Mouse (Mus musculus): ENCODE results near the gene Prkn.

DNA sequence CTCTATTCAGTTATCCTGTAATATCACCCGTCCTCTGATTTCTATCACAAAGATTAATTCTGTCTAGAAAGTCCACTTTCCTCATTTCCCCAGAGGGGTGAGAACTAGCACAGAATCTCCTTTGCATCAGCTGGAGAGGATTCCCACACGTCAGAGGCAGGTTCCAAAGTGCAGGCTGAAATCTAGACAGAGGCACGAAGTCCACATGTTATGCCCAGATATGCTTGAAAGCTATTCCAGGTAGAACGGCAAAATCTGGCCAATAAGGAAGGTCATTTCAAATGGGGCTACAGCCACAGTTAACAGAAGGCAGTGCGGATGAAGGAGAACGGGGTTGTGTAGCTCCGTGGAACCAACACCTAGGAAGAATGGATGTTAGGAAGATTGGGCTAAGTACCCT is 478.8 kb downstream of the Prkn start:
- TF ChIP-seq ZNF384 (IDR thresholded peaks at IDR 0.05; ENCODE audit: low read depth, low read length) (no peak), POLR2A (IDR thresholded peaks at IDR 0.05; ENCODE audit: control insufficient read depth in 1 of 2, insufficient read depth in 1 of 2, low read depth in 1 of 2, low read length in 2 of 2, poor library complexity in 1 of 2) (no peak), E2F4 (IDR thresholded peaks at IDR 0.05; ENCODE audit: borderline replicate concordance, low read depth, low read length) (no peak), CTCF (IDR thresholded peaks at IDR 0.05 in 2 of 3, conservative IDR thresholded peaks at IDR 0.05 in 1 of 3; ENCODE audit: control insufficient read depth in 1 of 3, insufficient read depth in 1 of 3, low read depth in 2 of 3, low read length in 3 of 3, poor library complexity in 1 of 3, severe bottlenecking in 1 of 3) (no peak), RCOR1 (IDR thresholded peaks at IDR 0.05; ENCODE audit: low read depth, low read length) (no peak)

All from MEL (cell line).